Mouse (Mus musculus) CH12.LX (cell line): ENCODE data around the gene Scml4. TPM values are rescaled to one million over a fixed set of nuclear protein-coding genes. Genes with fewer than 3 reads are reported as not detected.

Experiments used
- DNase-seq: peaks from one replicate; pipeline ENCODE4 v3.0.0-alpha.2; 2013; ENCODE audit errors: extremely low read depth
- H3K27ac ChIP-seq: 2 replicates; pipeline ENCODE4 v1.5.1; 2012; ENCODE audit warnings: low read depth, mild to moderate bottlenecking, control low read depth, moderate library complexity; ENCODE audit not compliant: insufficient read depth
- H3K27me3 ChIP-seq: replicated peaks from 2 replicates; pipeline ENCODE3; 2012; ENCODE audit warnings: inconsistent platforms
- H3K36me3 ChIP-seq, 2 experiments: replicated peaks in 1 of 2; 2 replicates each; pipeline versions ENCODE3 to v1.6.1; 2012; ENCODE audit warnings: inconsistent platforms in 1 of 2, low read length in 1 of 2, mild to moderate bottlenecking in 1 of 2, mixed read lengths in 1 of 2, moderate library complexity in 1 of 2; ENCODE audit not compliant: control insufficient read depth in 1 of 2, insufficient read depth in 1 of 2
- H3K4me1 ChIP-seq, 2 experiments: 2 replicates each; pipeline ENCODE4 v1.6.1; 2012; ENCODE audit warnings: inconsistent platforms in 1 of 2, moderate library complexity in 1 of 2; ENCODE audit not compliant: insufficient read depth in 2 of 2, control insufficient read depth in 1 of 2
- H3K4me2 ChIP-seq: 2 replicates; pipeline ENCODE4 v1.6.1; 2012; ENCODE audit warnings: low read depth, mild to moderate bottlenecking, control low read depth; ENCODE audit not compliant: poor library complexity, insufficient read depth, severe bottlenecking
- H3K4me3 ChIP-seq, 3 experiments: fragments of 150-350 bp in 1 of 3; sonication (generic) in 1 of 3; replicated peaks in 1 of 3; 2 replicates each; pipeline versions ENCODE3 to v1.5.1; 2011 to 2012; ENCODE audit warnings: low read depth in 2 of 3, low read length in 2 of 3, mild to moderate bottlenecking in 2 of 3, moderate library complexity in 2 of 3, control low read depth in 1 of 3, improper control_type of control experiment in 1 of 3, inconsistent platforms in 1 of 3, mixed read lengths in 1 of 3; ENCODE audit not compliant: poor library complexity in 1 of 3
- H3K79me2 ChIP-seq: replicated peaks from 2 replicates; pipeline ENCODE4 v1.6.1; 2012; ENCODE audit warnings: mild to moderate bottlenecking, moderate library complexity; ENCODE audit not compliant: control insufficient read depth, poor library complexity, insufficient read depth, severe bottlenecking; ENCODE audit errors: extremely low read depth
- H3K9ac ChIP-seq: 2 replicates; pipeline ENCODE4 v1.6.1; 2012; ENCODE audit warnings: low read depth, mild to moderate bottlenecking, control low read depth, moderate library complexity; ENCODE audit not compliant: insufficient read depth
- H3K9me3 ChIP-seq: replicated peaks from 2 replicates; pipeline ENCODE3; 2012; ENCODE audit warnings: low read length, inconsistent platforms, mixed read lengths
- CTCF ChIP-seq, 2 experiments: IDR thresholded peaks in 1 of 2; conservative IDR thresholded peaks in 1 of 2; 2 replicates each; pipeline ENCODE4 v1.5.1; 2011 to 2012; ENCODE audit warnings: low read depth in 2 of 2, low read length in 2 of 2, improper control_type of control experiment in 1 of 2, inconsistent platforms in 1 of 2, mild to moderate bottlenecking in 1 of 2, moderate library complexity in 1 of 2
- JUND ChIP-seq: conservative IDR thresholded peaks from 2 replicates; pipeline ENCODE4 v1.6.1; 2011; ENCODE audit warnings: low read depth, low read length, improper control_type of control experiment
- KAT2A ChIP-seq: IDR thresholded peaks from 2 replicates; pipeline ENCODE4 v1.6.1; 2012; ENCODE audit warnings: low read length, improper control_type of control experiment, inconsistent platforms; ENCODE audit not compliant: insufficient replicate concordance
- MAFK ChIP-seq: IDR thresholded peaks from 2 replicates; pipeline ENCODE4 v1.6.1; 2011; ENCODE audit warnings: low read length, improper control_type of control experiment; ENCODE audit not compliant: insufficient replicate concordance
- MAZ ChIP-seq: IDR thresholded peaks from 2 replicates; pipeline ENCODE4 v1.6.1; 2012; ENCODE audit warnings: low read depth, mild to moderate bottlenecking, inconsistent platforms, low read length, improper control_type of control experiment, moderate library complexity
- NRF1 ChIP-seq: IDR thresholded peaks from 2 replicates; pipeline ENCODE4 v1.6.1; 2014; ENCODE audit warnings: low read depth, mild to moderate bottlenecking, inconsistent platforms, low read length, improper control_type of control experiment, moderate library complexity
- PAX5 ChIP-seq: IDR thresholded peaks from 2 replicates; pipeline ENCODE4 v1.6.1; 2012; ENCODE audit warnings: low read length, inconsistent platforms, mixed read lengths
- RAD21 ChIP-seq: IDR thresholded peaks from 2 replicates; pipeline ENCODE4 v1.6.1; 2011; ENCODE audit warnings: low read depth, mild to moderate bottlenecking, low read length, improper control_type of control experiment, moderate library complexity
- SIN3A ChIP-seq: IDR thresholded peaks from 2 replicates; pipeline ENCODE4 v1.6.1; 2012; ENCODE audit warnings: low read length, improper control_type of control experiment, inconsistent platforms
- SMC3 ChIP-seq: IDR thresholded peaks from 2 replicates; pipeline ENCODE4 v1.6.1; 2011; ENCODE audit warnings: low read depth, low read length, improper control_type of control experiment
- TBP ChIP-seq: conservative IDR thresholded peaks from 2 replicates; pipeline ENCODE4 v1.6.1; 2011; ENCODE audit warnings: low read depth, low read length, improper control_type of control experiment
- USF2 ChIP-seq: conservative IDR thresholded peaks from 2 replicates; pipeline ENCODE4 v1.6.1; 2011; ENCODE audit warnings: low read depth, low read length, improper control_type of control experiment
- ZMIZ1 ChIP-seq: IDR thresholded peaks from 2 replicates; pipeline ENCODE4 v1.6.1; 2012; ENCODE audit warnings: low read depth, mild to moderate bottlenecking, inconsistent platforms, low read length, improper control_type of control experiment
- dilution Hi-C: fragments of 300-500 bp; cut with MboI; formaldehyde crosslinking; loops from 2 replicates; pipeline ENCODE4 v1.14.3; 2020; ENCODE audit warnings: low sequenced_read_pairs; ENCODE audit not compliant: extremely low pct_unique_long_range_greater_than_20kb, extremely low pct_ligation_motif_present
- in situ Hi-C: fragments of 300-500 bp; cut with MboI; formaldehyde crosslinking; loops from 3 replicates; pipeline ENCODE4 v1.14.3; 2019; ENCODE audit warnings: low sequenced_read_pairs, low pct_ligation_motif_present, low pct_unique_long_range_greater_than_20kb, mixed read lengths
- polyA plus RNA-seq: library from polyadenylated mRNA; unstranded; fragments of >175 nt; gene quantifications from 2 replicates; pipeline ENCODE4 v1.2.1, GENCODE M21; 2012; ENCODE audit warnings: low read depth; ENCODE audit not compliant: insufficient read length
- total RNA-seq, 2 experiments: library from RNA; depleted of rRNA; stranded (reverse); fragments of 300-350 nt in 1 of 2; fragments of >200 nt in 1 of 2; gene quantifications; 2 replicates each; pipeline ENCODE4 v1.2.3; 2012 to 2014

Gene Scml4
- total and polyA plus RNA-seq, 3 experiments, result 2.7 to 3.3 (median 3.0) TPM

DNA sequence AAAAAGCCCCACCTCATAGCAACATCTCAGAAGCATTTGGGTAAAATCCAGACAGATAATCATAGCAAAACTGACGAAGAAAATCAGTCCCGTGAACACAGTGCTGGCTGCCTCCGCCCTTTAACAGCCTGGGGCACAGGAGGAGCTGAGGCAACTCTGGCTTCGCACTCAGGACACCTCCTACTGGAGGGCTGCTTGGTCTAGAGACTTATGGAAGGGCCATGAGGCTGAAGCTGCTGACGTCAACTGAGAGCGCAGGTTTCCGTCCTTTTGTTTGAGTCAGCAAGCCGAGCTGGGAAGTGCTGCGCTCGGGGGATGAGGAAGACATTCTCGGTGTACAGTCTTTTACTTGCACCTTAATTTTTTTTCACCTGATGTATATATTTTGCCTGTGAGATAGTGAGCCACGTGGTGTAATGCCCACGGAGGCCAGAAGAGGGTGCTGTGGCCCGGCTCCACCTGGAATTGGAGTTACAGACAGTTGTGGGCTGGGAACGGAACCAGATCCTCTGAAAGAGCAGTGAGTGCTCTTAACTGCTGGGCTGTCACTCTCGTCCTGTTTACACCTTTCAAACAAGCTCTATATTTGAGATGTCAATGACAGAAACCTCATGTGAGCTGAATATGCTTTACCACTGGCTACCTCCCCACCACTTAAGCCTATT lies 18.5 kb upstream of the Scml4 start:
- DNase-seq, result no peak
- no peaks in the 10 kb centered on the region for H3K9me3 ChIP-seq
- peaks cover 0 to 39% of the 10 kb centered on the region in 2 experiments; a peak in 3 of 4 replicates for H3K4me1 ChIP-seq
- in situ Hi-C loops, result no loop called here
- no peak overlapping the region for H3K4me3 ChIP-seq
- dilution Hi-C loops, result no loop called here
- H3K79me2 ChIP-seq, result no peaks in the 10 kb centered on the region
- no peaks in the 10 kb centered on the region for H3K27me3 ChIP-seq
- no peak overlapping the region for H3K27ac ChIP-seq
- H3K9ac ChIP-seq, result no peak overlapping the region
- no peak for TF ChIP-seq SIN3A
- peak; percentile 41 for TF ChIP-seq SMC3
- TF ChIP-seq CTCF (conservative IDR thresholded peaks at IDR 0.05 in 1 of 2, IDR thresholded peaks at IDR 0.05 in 1 of 2; ENCODE audit: low read depth in 2 of 2, low read length in 2 of 2), result peak; percentile 14 to 49; a peak in 2 of 4 replicates
- no peak for TF ChIP-seq NRF1
- no peak for TF ChIP-seq ZMIZ1
- TF ChIP-seq MAZ, result no peak
- no peak for TF ChIP-seq PAX5
- TF ChIP-seq, all 38 proteins: peak for 2
- peaks cover 0 to 25% of the 10 kb centered on the region in 2 experiments for H3K36me3 ChIP-seq
- no peak overlapping the region for H3K4me2 ChIP-seq

GRCm38 (mm10) chr10:42842358-42842757 lies 17.8 kb upstream of the Scml4 start:
- no peaks in the 10 kb centered on the region for H3K9me3 ChIP-seq
- no peak overlapping the region for H3K4me2 ChIP-seq
- no peak for DNase-seq
- H3K79me2 ChIP-seq, result no peaks in the 10 kb centered on the region
- no peaks in the 10 kb centered on the region for H3K27me3 ChIP-seq
- H3K4me1 ChIP-seq, result peaks cover 0 to 43% of the 10 kb centered on the region in 2 experiments; a peak in 3 of 4 replicates
- H3K9ac ChIP-seq, result no peak overlapping the region
- no peak for TF ChIP-seq USF2
- peak; percentile 55 to 69; a peak in 3 of 4 replicates for TF ChIP-seq CTCF (conservative IDR thresholded peaks at IDR 0.05 in 1 of 2, IDR thresholded peaks at IDR 0.05 in 1 of 2; ENCODE audit: low read depth in 2 of 2, low read length in 2 of 2)
- peak; percentile 78 for TF ChIP-seq SMC3
- TF ChIP-seq RAD21, result peak; percentile 56
- dilution Hi-C loops, result no loop called here
- in situ Hi-C loops, result no loop called here
- peaks cover 0 to 19% of the 10 kb centered on the region in 2 experiments for H3K36me3 ChIP-seq
- no peak overlapping the region for H3K27ac ChIP-seq
- H3K4me3 ChIP-seq, result no peak overlapping the region

- Histone ChIP-seq H3K9ac (no peak overlapping the region), H3K79me2 (no peaks in the 10 kb centered on the region), H3K27ac (no peak overlapping the region), H3K9me3 (no peaks in the 10 kb centered on the region), H3K36me3 (peaks cover 0 to 17% of the 10 kb centered on the region in 2 experiments), H3K4me3 (no peak overlapping the region), H3K4me2 (no peak overlapping the region), H3K27me3 (no peaks in the 10 kb centered on the region), H3K4me1 (peaks cover 0 to 43% of the 10 kb centered on the region in 2 experiments; a peak in 3 of 4 replicates)
- dilution Hi-C loops (no loop called here), in situ Hi-C loops (no loop called here)
- no peak for TF ChIP-seq TBP
- no peak for TF ChIP-seq SIN3A
- no peak for TF ChIP-seq JUND
- TF ChIP-seq MAFK, result no peak
- TF ChIP-seq PAX5, result no peak
- no peak for TF ChIP-seq KAT2A
- no peak for DNase-seq
Observed at GRCm38 (mm10) chr10:42843416-42843815, 16.8 kb upstream of the Scml4 start.
